Mouse (Mus musculus) retina, embryonic 14.5 days (tissue): ENCODE measurements around the gene Mnd1.

Experiments
- DNase-seq: peaks from one replicate; pipeline ENCODE4 v3.0.0-alpha.2; 2015; ENCODE audit warnings: low spot score

Mnd1 gene

DNA sequence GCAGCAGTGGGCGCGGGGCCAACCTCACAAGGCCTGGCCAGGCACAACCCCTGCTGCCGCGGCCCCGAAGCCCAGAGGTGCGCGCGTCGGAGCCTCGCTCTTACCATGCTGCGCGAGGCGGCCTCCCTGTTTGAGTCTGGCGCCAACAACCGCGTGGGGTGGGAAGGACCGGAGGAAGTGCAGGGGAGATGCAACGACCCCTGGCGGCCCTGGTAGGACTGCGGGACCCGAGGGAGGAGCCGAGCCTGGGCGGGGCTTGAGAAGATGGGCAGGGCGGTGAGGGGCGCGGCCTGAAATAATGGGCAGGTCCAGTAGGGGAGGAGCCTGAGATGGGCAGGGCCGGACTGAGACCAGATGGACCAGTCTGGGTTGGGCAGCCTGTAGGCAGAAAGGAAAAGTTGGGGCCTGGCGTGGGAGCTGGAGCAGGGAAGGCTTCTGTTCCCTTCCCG, at the start of gene Mnd1:
Gene Mnd1 (minus strand): TSS at position 229 of the 449 bp plus-strand sequence.
- peak; percentile 99 for DNase-seq

DNA sequence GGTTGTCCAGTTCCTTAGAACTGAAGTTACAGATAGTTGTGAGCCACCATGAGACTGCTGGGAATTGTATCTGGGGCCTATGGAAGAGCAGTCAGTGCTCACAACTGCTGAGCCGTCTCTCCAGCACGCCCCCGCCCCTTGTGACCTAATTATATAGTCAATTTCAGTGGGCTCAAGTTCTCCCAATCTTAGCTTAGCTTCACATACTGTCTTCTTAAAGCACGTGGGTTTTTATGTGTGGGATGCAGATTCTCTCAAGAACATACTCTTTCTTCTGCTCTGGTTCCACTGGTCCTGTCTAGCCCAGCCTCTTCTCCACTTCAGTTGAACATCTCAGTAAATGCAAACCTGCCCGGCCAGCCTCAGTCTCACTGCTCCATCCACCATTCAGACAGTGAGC, 49.1 kb upstream of the Mnd1 start:
- DNase-seq, result no peak

DNA sequence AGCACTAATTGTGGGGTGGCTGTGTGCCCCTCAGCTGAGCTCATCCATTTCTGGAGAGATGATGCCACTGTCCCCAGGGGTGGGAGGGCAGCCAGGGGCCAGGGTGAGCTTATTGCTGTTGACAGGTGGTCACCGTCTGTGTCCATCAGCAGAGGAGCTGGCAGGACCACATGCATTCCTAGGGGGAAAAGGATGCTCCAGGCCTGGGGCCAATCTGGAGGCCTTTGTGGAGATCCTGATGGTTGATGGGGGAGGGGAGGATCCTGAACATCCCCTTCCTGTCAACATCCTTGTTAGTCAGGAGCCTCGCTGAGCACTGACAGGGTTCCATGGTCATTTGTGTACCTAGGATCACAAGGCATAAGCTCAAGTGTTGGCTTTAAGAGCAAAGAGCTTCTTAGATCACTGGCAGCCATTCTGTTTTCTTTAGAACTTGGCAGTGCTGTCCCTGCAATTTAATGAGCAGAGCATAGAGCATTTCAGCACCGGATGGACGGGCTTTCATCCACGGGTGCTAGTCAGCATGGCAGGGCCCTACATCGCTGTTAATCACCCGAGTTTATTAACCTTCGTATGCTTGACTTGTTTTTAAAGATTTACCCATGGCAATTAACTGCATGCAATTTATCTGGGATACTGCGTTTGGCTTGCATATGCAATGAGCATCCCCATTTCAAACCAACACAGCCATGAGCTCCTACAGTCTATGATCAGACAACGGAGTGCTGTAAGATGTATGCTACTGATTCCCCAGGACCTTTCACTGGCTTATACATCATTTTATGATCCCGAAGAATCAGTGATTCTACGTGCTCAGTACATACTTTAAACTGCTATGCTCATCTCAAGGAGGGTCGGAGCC, 45.2 kb upstream of the Mnd1 start:
- peak; percentile 80 for DNase-seq

DNA sequence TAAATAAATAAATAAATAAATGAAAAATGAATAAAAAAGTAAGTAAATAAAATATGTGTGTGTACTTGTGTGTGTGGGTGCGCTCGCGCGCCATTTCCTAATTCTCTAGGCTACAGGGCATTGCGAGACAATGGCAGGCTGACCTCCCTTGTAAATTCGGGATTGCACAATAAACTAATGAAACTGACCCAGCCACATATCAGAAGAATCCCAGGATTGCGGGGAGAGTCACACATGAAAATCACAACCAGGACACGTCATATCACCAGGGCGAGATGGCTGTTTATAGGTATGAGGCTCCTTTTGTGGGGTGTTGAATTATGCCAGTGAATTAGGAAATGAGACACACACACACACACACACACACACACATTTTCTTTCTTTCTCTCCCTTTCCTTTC, 43.9 kb upstream of the Mnd1 start:
- DNase-seq, result no peak

DNA sequence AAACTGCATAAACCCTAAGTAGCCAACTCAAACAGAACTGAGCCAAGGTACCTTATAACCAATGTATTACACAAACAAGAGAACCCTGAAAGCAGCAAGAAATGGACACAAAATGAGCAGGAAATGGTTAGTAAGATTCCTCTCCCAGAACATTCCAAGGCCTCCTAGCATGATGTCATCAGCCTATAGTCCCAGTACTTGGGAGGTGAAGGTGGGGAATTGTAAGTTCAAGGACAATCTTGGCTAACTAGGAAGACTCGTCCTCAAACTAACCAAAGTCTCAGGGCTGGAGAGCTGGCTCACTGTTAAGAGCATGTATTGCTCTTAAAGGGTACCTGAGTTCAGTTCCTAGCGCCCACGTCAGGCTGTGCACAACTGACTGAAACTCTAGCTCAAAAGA, 42.6 kb upstream of the Mnd1 start:
- DNase-seq, result no peak

DNA sequence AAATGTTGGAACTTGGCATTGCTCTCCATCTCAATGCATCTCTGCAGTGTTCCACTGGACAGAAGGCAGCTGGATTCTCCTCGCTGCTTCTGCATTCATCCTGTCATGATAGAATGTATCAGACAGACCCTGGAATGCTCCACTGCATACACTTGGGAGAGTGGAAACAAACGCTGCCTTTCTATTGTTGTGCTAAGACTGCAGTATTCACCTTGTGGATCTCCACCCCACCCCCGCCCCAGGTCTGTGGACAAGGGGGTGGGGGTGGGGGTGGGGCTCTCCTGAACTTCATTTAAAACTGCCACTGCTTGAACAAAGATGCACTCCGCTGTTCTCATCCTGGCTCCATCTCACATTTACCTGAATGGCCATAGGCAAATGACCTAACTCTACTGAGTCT, 38.3 kb upstream of the Mnd1 start:
- DNase-seq, result no peak

DNA sequence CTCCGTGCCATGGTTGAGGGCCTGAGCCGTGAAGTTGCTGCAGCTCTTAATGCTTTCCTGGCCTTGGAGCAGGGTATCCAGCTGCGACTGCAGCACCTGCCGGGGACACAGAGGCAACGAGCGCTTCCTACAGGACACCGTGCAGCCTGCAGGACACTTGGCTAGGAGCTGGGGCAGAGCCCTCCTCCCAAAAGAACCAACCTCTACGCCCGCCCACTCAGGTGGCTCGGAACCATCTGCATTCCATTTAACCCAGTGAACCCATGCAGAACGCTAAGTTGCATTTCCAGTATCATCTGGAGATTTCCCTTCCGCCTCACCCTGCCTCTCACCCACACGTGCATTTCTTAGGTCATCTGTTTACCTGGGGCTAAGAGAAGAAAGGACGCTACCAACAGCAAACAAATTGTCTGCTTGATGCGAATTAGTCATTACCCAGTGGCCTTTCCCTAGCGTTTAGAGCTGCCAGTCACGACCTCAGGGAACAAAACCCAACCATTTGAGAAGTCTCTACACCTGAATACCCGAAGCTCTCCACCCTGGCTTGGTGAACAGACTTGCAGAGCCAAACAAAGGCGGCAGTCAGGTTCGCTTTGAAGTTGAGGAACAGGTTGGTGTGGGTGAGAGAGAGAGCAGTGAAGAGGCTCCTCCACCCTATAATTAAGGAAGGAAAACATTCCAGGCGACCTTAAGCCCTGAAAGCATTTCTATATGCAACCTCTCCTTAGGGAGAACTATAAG, 35.7 kb upstream of the Mnd1 start:
- DNase-seq, result no peak

DNA sequence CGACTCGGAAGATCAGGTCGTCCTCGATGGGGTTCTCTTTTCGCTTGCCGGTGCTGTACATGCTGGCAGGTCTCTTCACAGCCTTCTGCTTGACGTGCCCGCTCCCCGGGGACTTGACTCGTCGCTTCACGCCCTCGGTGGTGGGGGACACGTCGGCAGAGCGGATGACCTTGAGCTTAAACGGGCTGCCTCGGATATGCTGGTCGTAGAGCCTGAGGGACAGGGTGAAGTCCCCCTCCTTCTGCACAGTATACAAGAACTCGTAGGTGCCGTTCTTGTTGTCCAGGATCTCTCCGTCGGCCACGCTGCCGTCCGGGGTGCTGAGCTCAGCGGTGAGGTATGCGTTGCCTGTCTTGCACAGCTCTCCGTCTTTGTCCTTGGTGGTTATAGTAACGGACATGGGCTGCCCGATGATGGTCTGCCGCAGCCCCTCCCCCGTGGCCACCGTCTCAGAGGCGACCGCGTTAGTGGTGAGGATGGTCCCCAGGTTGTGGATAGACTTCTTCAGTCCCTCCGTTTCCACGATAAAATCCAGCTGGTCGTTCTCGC, 35.0 kb upstream of the Mnd1 start:
- DNase-seq, result peak; percentile 13

DNA sequence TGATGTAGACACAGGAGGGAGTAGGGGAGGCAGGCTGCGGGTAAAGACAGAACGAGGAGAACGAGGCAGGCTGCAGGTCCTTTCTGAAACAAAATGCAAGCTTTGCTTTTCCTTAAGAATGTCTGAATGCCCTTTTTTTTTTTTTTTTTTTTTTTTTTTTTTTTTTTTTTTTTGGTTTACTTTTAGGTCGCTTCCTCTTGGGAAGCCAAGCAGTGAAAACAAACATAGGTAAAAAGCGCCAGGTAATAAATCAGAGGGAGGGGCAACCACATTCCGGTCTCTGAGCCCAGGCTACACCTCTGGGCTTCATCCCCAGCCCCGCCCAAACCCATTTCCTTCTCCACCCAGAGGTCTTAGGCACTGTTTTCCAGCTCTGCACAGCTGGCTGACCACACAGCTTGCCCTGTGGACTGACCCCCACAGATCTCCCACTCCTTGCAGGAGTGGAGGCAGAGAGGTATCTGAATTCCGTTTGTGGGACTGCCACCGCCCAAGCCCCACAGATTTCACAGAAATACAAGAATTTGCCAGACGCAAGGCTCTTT, 34.1 kb upstream of the Mnd1 start:
- no peak for DNase-seq

DNA sequence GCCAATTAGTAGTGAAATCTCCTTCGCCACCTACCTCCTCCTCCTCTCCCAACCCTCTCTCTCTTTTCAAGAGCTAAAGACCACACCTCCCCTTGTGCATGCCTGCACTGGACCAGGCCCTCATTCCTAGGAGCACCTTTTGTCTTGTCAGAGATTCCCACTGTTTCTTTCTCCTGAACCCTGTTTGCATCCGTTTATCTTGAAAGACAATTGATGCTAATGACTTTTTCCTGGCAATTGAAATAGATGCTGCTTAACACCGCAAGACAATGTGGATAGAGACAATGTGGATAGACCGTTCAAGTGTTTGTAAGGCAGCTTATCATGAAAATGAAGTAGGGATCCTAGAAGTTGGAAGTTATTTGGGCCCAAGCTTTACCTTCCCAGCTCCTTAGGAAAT, 26.1 kb upstream of the Mnd1 start:
- DNase-seq, result no peak

DNA sequence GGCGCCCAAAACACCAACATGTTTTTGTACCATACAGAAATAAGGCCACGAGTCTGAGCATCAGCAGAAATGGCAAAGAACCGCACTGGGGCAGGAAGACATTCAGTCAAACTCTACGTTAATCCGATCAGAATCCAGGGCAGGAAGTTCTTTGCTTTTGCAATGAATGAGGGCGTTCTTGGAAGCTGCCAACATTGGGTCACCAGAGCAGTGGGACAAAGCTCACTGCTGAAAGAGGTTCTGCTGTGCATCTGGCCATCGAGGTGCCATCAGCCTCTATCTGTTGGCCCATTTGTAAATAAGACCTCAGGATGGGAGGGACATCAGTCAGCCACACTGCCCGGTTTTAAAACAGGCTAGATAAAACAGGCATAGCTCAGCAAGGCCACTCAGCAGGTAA, 25.5 kb upstream of the Mnd1 start:
- DNase-seq, result no peak

DNA sequence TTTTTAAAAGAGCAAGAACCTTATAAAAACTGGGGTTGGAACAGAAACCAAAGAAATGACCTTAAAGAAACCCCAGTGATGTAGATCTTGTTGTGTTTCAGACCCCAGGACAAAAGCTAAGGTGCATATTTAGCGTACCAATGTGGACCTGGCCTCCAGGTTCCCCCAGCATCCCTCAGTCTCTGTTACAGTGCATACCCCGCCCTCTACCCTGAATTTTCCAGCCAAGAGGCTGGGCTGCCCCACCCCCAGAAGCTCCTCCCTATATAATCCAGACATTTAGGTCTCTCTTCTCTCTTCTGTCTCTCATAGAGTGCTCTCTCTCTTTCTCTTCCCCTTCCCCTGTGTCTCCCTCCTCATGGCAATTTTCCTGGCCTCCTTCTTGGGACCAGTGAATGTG, 24.7 kb upstream of the Mnd1 start:
- DNase-seq, result no peak

DNA sequence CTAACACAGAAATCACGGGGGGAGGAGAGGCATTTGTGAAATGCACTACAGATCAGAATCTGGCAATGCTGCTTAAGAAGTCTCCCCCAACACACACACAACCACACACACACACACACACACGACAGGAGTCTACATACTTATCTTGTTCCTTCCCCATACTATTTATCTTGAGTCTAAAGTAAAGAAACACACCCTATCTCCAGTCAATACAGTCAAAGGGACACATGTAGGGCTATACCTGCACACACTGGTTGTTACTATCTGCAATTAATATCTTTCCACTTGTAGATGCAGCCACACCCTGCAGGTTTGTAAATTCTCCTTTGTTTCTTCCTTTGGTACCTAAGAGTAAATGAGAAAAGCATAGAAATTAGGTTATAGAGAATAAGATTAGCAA, 22.2 kb upstream of the Mnd1 start:
- no peak for DNase-seq

DNA sequence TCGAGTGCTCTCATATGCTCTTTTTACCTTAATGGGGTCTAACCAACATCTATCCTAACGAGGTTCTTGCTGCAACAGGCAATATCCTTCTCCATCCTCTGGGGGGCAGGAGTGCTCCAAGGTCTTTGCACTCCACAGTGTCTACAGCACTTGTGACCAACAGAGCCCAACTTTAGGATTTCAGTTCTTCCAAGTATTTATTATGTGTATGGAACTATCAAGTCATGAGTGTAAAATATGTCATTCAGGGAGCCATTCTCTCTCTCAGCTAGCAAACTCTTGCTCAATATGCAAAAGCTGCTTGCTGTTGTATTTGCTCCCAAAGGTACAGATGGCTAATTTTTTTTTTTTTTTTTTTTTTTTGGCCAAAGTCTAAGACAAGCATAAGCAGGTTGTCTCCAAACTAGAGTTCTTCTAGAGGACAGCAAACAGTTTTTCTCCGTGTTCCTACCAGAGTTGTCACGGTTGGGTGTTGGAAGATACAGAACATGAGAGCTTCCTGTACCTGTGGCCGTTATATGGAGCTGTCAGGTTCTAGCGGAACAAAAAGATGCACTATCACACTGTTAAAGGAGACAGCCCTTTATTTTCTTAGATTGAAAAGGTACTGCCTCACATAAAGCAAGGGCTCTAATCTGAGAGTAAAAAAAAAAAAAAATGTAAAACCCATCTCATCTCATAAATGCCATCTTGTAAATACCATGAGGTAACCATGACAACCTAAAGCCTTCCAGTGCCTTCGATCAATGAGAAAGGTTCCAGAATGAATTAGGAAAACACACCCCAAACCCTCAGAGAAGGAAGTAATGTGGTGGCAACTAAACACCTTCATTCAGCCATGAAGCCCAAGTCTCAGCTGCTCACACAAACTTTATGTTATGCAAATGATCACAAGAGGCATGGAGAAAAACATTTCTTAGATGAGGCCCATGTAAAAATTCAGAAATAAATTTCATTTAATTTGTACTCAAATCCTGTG, 20.0 kb upstream of the Mnd1 start:
- peak; percentile 86 for DNase-seq

DNA sequence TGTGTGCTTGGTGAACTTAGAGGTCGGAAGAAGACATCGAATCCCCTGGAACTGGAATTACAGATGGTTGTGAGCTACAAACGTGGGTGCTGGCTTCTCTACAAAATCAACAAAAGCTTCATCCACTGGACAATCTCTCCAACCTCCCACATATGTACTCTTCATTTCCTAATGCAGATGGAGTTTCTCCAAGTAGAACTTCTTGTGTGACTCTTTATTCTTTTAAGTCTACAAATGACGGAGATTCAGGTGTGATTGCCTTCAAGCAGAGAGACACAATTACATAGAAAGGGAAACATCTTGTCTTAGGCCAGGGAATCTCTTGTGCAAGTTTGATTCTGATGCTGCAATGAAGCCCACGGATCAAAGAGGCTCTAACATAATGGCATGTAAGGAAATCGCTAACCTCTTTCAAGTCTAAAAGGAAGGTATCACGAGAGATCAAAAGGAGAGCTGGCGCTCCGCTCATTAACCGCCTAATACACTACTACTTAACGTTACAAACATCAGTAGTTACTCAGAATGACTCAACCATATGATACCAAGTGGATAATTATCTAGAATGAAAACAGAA, 18.1 kb upstream of the Mnd1 start, which contains the start of gene Gm6525:
Gene Gm6525 (plus strand): TSS at position 524 of the 574 bp plus-strand sequence.
- DNase-seq, result no peak

DNA sequence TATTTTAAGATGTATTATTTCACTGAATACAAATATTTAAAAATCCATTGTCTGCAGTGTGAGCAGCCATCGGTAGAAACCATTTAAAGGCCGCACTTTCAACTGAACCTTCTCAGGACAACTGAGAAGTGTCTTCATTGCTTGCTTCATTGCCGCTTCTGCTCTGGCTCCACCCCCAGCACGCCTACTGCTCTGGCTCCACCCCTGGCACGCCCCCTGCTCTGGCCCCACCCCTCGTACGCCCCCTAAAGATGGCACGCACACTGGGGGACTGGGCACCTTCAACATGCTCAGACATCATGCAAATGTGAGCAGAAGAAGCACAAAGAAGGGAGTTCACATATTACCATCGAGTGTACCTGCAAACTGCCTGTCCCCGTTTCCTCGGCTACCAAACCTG, 16.8 kb upstream of the Mnd1 start:
- no peak for DNase-seq

DNA sequence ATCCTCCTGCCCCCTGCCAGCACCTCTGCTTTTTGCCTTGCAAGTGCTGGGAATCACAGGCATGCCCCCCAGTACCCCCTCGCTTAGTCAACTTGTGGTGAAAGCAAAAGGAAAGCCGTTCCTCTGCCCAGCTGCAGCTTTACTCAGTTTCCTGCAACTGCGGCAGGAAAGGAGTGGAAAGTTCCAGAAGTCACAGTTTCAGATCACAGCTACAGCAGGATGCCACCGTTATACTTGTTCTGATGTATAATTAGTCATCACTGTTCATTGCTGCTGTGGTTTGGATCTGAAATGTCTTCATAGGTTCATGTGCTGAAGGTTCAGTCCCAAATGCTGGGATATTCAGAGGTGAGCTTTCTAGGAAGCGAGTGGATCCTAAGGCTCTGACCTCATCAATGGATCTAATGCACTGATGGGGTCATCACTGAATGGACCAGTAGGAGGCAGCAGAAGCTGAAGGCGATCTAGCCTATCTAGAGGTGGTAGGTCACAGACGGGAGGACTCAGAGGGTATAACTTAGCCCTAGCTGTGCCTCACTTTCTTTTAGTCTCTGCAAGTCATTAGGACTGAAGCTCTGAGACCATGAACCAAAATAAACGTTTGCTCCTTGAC, 13.9 kb upstream of the Mnd1 start:
- peak; percentile 34 for DNase-seq

DNA sequence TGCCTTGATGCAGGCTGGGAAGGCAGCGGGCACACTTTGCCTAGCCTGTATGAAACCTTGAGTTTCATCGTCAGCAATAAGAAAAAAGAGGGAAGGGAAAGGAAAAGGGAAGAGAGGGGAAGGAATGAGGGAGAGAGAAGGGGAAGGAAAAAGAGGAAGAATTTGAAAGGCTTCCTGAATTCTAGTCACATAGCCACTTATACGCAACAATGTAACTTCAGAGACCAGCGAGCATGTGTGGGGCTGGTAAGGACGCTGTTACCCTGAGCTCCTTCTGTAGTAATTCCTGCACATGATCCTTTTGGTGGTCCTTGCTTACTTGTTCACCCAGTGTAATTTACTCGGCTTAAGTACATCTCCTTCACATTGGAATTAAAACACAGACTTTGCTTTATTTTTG, 13.4 kb upstream of the Mnd1 start:
- DNase-seq, result no peak

DNA sequence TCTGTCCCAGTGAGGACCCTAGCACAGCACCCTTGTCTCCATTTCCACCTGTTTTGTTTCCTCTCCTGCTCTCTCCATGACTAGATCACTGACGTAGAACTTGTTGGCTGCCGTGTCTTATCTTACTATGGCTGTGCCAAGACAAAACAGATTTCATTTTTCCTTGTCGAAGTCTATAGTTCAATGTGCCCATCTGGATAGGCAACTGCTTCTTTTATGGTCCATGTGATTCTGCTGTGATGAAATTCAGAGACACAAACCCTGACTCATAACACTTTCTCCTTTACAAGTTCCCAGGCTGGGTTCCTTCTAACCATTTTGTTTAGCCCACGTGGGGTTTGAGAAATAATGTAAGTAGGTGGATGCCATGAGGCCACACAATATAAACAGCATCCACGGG, 10.5 kb upstream of the Mnd1 start:
- no peak for DNase-seq

DNA sequence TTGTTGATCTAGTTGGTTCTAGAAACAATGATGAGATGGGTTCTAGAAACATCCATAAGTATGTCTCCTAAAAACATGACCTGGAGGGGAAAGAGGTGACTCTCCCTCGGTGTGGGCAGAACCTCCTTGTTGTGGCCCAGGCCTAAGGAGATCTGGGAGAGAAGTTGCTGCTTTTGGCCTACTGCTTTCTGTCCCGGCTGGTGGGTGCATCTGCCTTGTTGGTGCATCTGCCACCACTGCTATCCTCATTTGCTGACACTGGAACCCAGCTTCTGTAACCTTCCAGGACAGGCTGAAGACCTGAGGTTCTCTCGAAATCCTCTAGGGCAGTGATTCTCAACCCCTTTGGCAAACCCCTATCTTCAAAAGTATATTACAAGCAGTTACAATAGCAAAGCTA, 9.8 kb upstream of the Mnd1 start:
- no peak for DNase-seq
